Mouse (Mus musculus): ENCODE data around the gene Tmem14c. TPM values are rescaled to one million over a fixed set of nuclear protein-coding genes. Genes with fewer than 3 reads are reported as not detected.

Tmem14c gene
- polyA plus RNA-seq (2014; fragmentation: Nextera tagmentation; extraction: Ambion mirVana), result 199 and 211 TPM in 2 replicates

DNA sequence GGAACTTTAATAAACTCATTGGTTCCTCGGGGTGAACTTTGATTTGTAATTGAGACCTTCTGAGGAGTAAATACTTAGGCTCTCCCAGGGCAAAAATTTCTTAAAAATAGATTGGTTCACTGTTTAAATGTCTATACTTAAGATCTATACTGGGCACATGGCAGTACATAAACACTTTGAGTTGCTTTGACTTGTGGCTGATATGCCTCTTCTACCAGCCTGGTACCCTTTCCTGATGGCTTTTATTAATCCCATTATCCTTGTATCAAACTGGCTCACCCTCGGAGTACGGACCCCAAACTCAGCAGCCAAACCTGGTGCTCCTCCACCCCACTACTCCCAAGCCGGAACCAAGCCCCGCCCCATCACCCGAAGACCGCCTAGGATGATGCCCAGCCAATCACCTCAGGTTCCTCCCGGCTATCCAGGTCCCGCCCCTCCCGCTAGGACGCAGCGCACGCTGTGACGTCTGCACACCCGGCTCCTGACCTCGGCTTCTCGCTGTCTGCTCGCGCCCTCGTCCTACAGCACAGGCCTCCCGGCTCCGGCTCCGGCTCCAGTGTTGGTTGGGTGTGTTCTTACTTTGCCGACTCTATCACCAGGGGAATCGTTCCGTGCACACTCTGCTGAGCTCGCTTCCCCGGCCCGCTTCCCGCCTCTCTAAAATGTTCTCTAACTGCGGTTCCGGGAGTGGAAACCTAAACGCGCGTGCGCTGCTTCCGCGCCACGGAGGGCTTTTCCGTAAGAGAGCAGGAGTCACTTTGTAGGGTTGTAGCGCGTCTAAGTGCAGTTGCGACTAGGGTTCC, at the start of gene Tmem14c:
Gene Tmem14c, plus strand, starts transcription at position 464 of the 806 bp plus-strand sequence.
- peak within 1 kb of the TSS; percentile 76 for H3K9ac ChIP-seq (ENCODE audit: low read length)
- no peaks in the 10 kb centered on the region for H3K27me3 ChIP-seq (ENCODE audit: control insufficient read depth, insufficient read depth, low read length)
- DNase-seq (ENCODE audit: low spot score), result peak; percentile 96
- peak within 1 kb of the TSS; percentile 66 for H3K4me2 ChIP-seq (ENCODE audit: low read depth, severe bottlenecking)
- ATAC-seq (ENCODE audit: insufficient number of reproducible peaks, low FRiP score, low TSS enrichment, low read depth), result peak; percentile 98
- peaks cover 5% of the 10 kb centered on the region for H3K4me1 ChIP-seq (ENCODE audit: control insufficient read depth, insufficient read depth, low read length)
- peak within 1 kb of the TSS; percentile 69 for H3K4me3 ChIP-seq (ENCODE audit: low read depth, low read length)
- H3K9me3 ChIP-seq (ENCODE audit: control insufficient read depth, low read length), result no peaks in the 10 kb centered on the region
- peaks cover 17% of the 10 kb centered on the region for H3K36me3 ChIP-seq (ENCODE audit: control insufficient read depth, insufficient read depth, low read length)
- under 1% methylated on average over 43 of the region's 43 CpGs for WGBS
- H3K27ac ChIP-seq (replicated peaks; ENCODE audit: low read depth, low read length), result peak within 1 kb of the TSS; percentile 62

- ATAC-seq (ENCODE audit: insufficient number of reproducible peaks, low FRiP score, low TSS enrichment, low read depth) (no peak), DNase-seq (ENCODE audit: low spot score) (no peak)
- Histone ChIP-seq H3K4me3 (ENCODE audit: low read depth, low read length) (no peak overlapping the region), H3K9ac (ENCODE audit: low read length) (no peak overlapping the region), H3K27ac (replicated peaks; ENCODE audit: low read depth, low read length) (no peak overlapping the region), H3K27me3 (ENCODE audit: control insufficient read depth, insufficient read depth, low read length) (no peaks in the 10 kb centered on the region), H3K4me1 (ENCODE audit: control insufficient read depth, insufficient read depth, low read length) (no peaks in the 10 kb centered on the region), H3K9me3 (ENCODE audit: control insufficient read depth, low read length) (no peaks in the 10 kb centered on the region), H3K4me2 (ENCODE audit: low read depth, severe bottlenecking) (no peak overlapping the region), H3K36me3 (ENCODE audit: control insufficient read depth, insufficient read depth, low read length) (no peaks in the 10 kb centered on the region)
- 92% methylated on average over 10 of the region's 10 CpGs for WGBS
These were observed 48.5 kb upstream of the Tmem14c start for GRCm38 (mm10) chr13:40967609-40968008.

- Histone ChIP-seq H3K9ac (ENCODE audit: low read length) (no peak overlapping the region), H3K9me3 (ENCODE audit: control insufficient read depth, low read length) (no peaks in the 10 kb centered on the region), H3K36me3 (ENCODE audit: control insufficient read depth, insufficient read depth, low read length) (no peaks in the 10 kb centered on the region), H3K27ac (replicated peaks; ENCODE audit: low read depth, low read length) (no peak overlapping the region), H3K4me2 (ENCODE audit: low read depth, severe bottlenecking) (no peak overlapping the region), H3K4me3 (ENCODE audit: low read depth, low read length) (no peak overlapping the region), H3K4me1 (ENCODE audit: control insufficient read depth, insufficient read depth, low read length) (no peaks in the 10 kb centered on the region), H3K27me3 (ENCODE audit: control insufficient read depth, insufficient read depth, low read length) (no peaks in the 10 kb centered on the region)
- 77% methylated on average over 5 of the region's 5 CpGs for WGBS
- DNase-seq (ENCODE audit: low spot score) (no peak), ATAC-seq (ENCODE audit: insufficient number of reproducible peaks, low FRiP score, low TSS enrichment, low read depth) (no peak)
These were observed 47.5 kb upstream of the Tmem14c start for GRCm38 (mm10) chr13:40968564-40968963.

- Histone ChIP-seq H3K4me1 (ENCODE audit: control insufficient read depth, insufficient read depth, low read length) (no peaks in the 10 kb centered on the region), H3K4me3 (ENCODE audit: low read depth, low read length) (no peak overlapping the region), H3K9me3 (ENCODE audit: control insufficient read depth, low read length) (no peaks in the 10 kb centered on the region), H3K36me3 (ENCODE audit: control insufficient read depth, insufficient read depth, low read length) (no peaks in the 10 kb centered on the region), H3K9ac (ENCODE audit: low read length) (no peak overlapping the region), H3K27ac (replicated peaks; ENCODE audit: low read depth, low read length) (no peak overlapping the region), H3K27me3 (ENCODE audit: control insufficient read depth, insufficient read depth, low read length) (no peaks in the 10 kb centered on the region), H3K4me2 (ENCODE audit: low read depth, severe bottlenecking) (no peak overlapping the region)
- 89% methylated on average over 4 of the region's 4 CpGs for WGBS
- ATAC-seq (ENCODE audit: insufficient number of reproducible peaks, low FRiP score, low TSS enrichment, low read depth) (no peak), DNase-seq (ENCODE audit: low spot score) (no peak)
These were observed 46.2 kb upstream of the Tmem14c start for GRCm38 (mm10) chr13:40969761-40970390.

- ATAC-seq (ENCODE audit: insufficient number of reproducible peaks, low FRiP score, low TSS enrichment, low read depth) (no peak), DNase-seq (ENCODE audit: low spot score) (no peak)
- 90% methylated on average over 5 of the region's 5 CpGs for WGBS
- no peaks in the 10 kb centered on the region for H3K27me3 ChIP-seq (ENCODE audit: control insufficient read depth, insufficient read depth, low read length)
- no peak overlapping the region for H3K4me2 ChIP-seq (ENCODE audit: low read depth, severe bottlenecking)
- H3K4me1 ChIP-seq (ENCODE audit: control insufficient read depth, insufficient read depth, low read length), result no peaks in the 10 kb centered on the region
- H3K9ac ChIP-seq (ENCODE audit: low read length), result no peak overlapping the region
- no peak overlapping the region for H3K4me3 ChIP-seq (ENCODE audit: low read depth, low read length)
- H3K9me3 ChIP-seq (ENCODE audit: control insufficient read depth, low read length), result no peaks in the 10 kb centered on the region
- no peak overlapping the region for H3K27ac ChIP-seq (replicated peaks; ENCODE audit: low read depth, low read length)
- no peaks in the 10 kb centered on the region for H3K36me3 ChIP-seq (ENCODE audit: control insufficient read depth, insufficient read depth, low read length)
These were observed 44.8 kb upstream of the Tmem14c start for GRCm38 (mm10) chr13:40971261-40971660.

DNA sequence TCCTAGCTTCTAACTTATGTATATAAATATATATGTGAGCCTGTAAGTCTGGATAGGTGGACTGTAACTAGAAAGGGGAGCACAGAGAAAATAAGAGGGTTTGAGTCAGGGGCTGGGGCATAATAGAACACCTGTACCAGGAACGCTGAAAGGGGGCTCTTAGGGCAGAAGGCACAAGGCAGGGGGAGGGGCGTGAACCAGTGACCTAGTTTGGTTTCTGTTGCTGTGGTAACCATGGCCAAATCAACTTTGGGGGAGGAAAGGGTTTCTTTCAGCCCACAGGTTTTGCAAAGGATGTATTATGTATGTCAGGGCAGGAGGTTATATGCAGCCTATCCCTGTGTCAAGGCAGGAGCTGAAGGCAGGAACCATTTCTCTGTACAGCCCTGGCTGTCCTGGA, 44.3 kb upstream of the Tmem14c start:
- no peak overlapping the region for H3K4me3 ChIP-seq (ENCODE audit: low read depth, low read length)
- H3K36me3 ChIP-seq (ENCODE audit: control insufficient read depth, insufficient read depth, low read length), result no peaks in the 10 kb centered on the region
- WGBS, result 78% methylated on average over 2 of the region's 2 CpGs
- H3K27ac ChIP-seq (replicated peaks; ENCODE audit: low read depth, low read length), result no peak overlapping the region
- no peaks in the 10 kb centered on the region for H3K27me3 ChIP-seq (ENCODE audit: control insufficient read depth, insufficient read depth, low read length)
- DNase-seq (ENCODE audit: low spot score) (no peak), ATAC-seq (ENCODE audit: insufficient number of reproducible peaks, low FRiP score, low TSS enrichment, low read depth) (no peak)
- no peaks in the 10 kb centered on the region for H3K9me3 ChIP-seq (ENCODE audit: control insufficient read depth, low read length)
- H3K4me2 ChIP-seq (ENCODE audit: low read depth, severe bottlenecking), result no peak overlapping the region
- no peaks in the 10 kb centered on the region for H3K4me1 ChIP-seq (ENCODE audit: control insufficient read depth, insufficient read depth, low read length)
- H3K9ac ChIP-seq (ENCODE audit: low read length), result no peak overlapping the region

DNA sequence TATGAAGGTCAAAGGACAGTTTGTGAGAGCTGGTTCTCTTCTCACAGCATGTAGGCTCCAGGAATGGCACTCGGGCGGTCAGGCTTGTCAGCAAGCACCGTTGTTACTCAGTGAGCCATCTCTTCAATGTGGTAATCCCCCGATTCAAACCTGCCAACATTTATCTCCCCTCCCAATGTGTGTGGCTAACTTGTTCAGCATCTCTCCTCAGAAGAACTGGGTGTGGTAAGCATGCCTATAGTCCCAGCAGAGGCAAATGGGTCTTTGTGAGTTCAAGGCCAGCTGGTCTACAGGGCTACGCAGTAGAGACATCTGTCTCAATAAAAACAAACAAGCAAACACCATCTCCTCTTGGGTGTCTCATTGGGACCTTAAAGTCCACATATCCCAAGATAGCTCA, 43.1 kb upstream of the Tmem14c start:
- no peak for ATAC-seq (ENCODE audit: insufficient number of reproducible peaks, low FRiP score, low TSS enrichment, low read depth)

GRCm38 (mm10) chr13:40977609-40978008, 38.5 kb upstream of the Tmem14c start:
- peak; percentile 68 for DNase-seq (ENCODE audit: low spot score)
- Histone ChIP-seq H3K27me3 (ENCODE audit: control insufficient read depth, insufficient read depth, low read length) (no peaks in the 10 kb centered on the region), H3K4me2 (ENCODE audit: low read depth, severe bottlenecking) (no peak overlapping the region), H3K9ac (ENCODE audit: low read length) (no peak overlapping the region), H3K4me3 (ENCODE audit: low read depth, low read length) (no peak overlapping the region), H3K9me3 (ENCODE audit: control insufficient read depth, low read length) (no peaks in the 10 kb centered on the region), H3K36me3 (ENCODE audit: control insufficient read depth, insufficient read depth, low read length) (no peaks in the 10 kb centered on the region), H3K4me1 (ENCODE audit: control insufficient read depth, insufficient read depth, low read length) (no peaks in the 10 kb centered on the region), H3K27ac (replicated peaks; ENCODE audit: low read depth, low read length) (no peak overlapping the region)
- no peak for ATAC-seq (ENCODE audit: insufficient number of reproducible peaks, low FRiP score, low TSS enrichment, low read depth)
- WGBS, result 12% methylated on average over 7 of the region's 7 CpGs

More for the DNA sequence above, 43.1 kb upstream of the Tmem14c start:
- DNase-seq (ENCODE audit: low spot score), result no peak
- H3K4me3 ChIP-seq (ENCODE audit: low read depth, low read length), result no peak overlapping the region
- WGBS, result 86% methylated on average over 5 of the region's 5 CpGs
- H3K27ac ChIP-seq (replicated peaks; ENCODE audit: low read depth, low read length), result no peak overlapping the region
- no peaks in the 10 kb centered on the region for H3K4me1 ChIP-seq (ENCODE audit: control insufficient read depth, insufficient read depth, low read length)
- H3K4me2 ChIP-seq (ENCODE audit: low read depth, severe bottlenecking), result no peak overlapping the region
- no peak overlapping the region for H3K9ac ChIP-seq (ENCODE audit: low read length)
- H3K36me3 ChIP-seq (ENCODE audit: control insufficient read depth, insufficient read depth, low read length), result no peaks in the 10 kb centered on the region
- no peaks in the 10 kb centered on the region for H3K9me3 ChIP-seq (ENCODE audit: control insufficient read depth, low read length)
- H3K27me3 ChIP-seq (ENCODE audit: control insufficient read depth, insufficient read depth, low read length), result no peaks in the 10 kb centered on the region
